In the genomic region with DNA sequence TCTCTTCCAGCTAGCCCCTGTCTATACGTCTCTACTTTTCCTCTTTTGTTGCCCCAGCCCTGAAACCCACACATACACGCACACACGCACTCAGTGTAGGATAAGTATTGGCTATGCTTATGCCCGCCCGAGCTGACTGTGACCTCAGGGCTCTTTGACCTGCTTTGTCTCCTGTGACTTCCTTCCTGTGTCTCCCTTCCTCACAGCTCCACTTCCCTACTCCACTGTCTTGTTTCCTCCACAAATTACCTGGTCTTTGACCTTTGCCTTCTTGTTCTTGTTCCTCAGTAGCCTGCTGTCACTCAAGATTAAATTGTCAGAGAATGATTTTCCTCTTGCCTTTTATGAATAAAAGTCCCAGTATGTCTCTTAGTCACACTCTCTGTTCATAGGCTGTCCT, we compare ENCODE assay signal across 11 mouse cellular contexts.
"Had no signal": no experiment of that assay in that cellular context is flagged by ENCODE, and none has a peak within 500 bp of the region (broad histone marks: within the 10 kb centered on the region; RNA-seq: fewer than 3 reads in every experiment).

No protein-coding gene starts in this region.

- H3K4me3 ChIP-seq: limb, embryonic 15.5 days; liver, embryonic 13.5 days; lung, embryonic 15.5 days; megakaryocyte, embryonic 14.5 days; midbrain, embryonic 15.5 days; neural tube, embryonic 12.5 days had no signal

- H3K4me2 ChIP-seq: limb, embryonic 15.5 days; liver, embryonic 13.5 days; lung, embryonic 15.5 days; midbrain, embryonic 11.5 days; midbrain, embryonic 15.5 days; neural tube, embryonic 12.5 days had no signal

- H3K36me3 ChIP-seq: limb, embryonic 15.5 days; liver, embryonic 13.5 days; lung, embryonic 15.5 days; midbrain, embryonic 15.5 days; neural tube, embryonic 12.5 days had no signal

- H3K27ac ChIP-seq: limb, embryonic 15.5 days; liver, embryonic 13.5 days; lung, embryonic 15.5 days; macrophage; midbrain, embryonic 15.5 days; neural tube, embryonic 12.5 days had no signal

- H3K9me3 ChIP-seq: limb, embryonic 15.5 days; liver, embryonic 13.5 days; lung, embryonic 15.5 days; megakaryocyte, embryonic 14.5 days; midbrain, embryonic 15.5 days; neural tube, embryonic 12.5 days had no signal

- ATAC-seq: intestine, postnatal 0 days; liver, postnatal 0 days; midbrain, embryonic 15.5 days had no signal

- H3K4me1 ChIP-seq: limb, embryonic 15.5 days; liver, embryonic 13.5 days; lung, embryonic 15.5 days; midbrain, embryonic 15.5 days had no signal

- H3K9ac ChIP-seq: limb, embryonic 15.5 days; liver, embryonic 13.5 days; liver, postnatal 0 days; lung, embryonic 15.5 days; midbrain, embryonic 15.5 days; neural tube, embryonic 12.5 days had no signal

- H3K27me3 ChIP-seq: limb, embryonic 15.5 days; liver, embryonic 13.5 days; lung, embryonic 15.5 days; midbrain, embryonic 15.5 days; neural tube, embryonic 12.5 days had no signal

- DNase-seq: liver, embryonic 13.5 days; thymus, adult 18-20 months had no signal
